In the genomic region with DNA sequence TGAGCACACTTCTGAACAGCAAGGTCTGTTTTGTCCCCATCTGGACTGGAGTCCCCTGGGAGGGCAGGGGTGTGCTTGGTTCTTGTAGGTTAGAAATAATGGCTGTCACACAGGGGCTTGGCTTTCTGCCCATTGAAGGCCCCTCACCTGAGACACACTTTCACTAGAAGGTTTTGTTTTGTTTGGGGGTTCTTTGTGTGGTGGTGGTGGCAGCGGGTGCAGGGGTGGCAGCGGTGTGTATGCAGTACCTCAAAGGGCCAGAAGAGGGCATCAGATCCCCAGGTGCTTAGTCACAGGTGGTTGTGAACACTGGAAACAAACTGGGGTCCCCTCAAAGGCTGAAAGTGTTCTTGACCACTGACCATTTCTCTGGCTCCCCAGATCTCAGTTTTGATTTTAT, we compare ENCODE assay signal across 9 mouse cellular contexts. TPM values are rescaled to one million over a fixed set of nuclear protein-coding genes. Genes with fewer than 3 reads are reported as not detected.
DNase-seq lines count a peak whose midpoint lies in the region; ATAC-seq and TF ChIP-seq lines count a peak whose summit lies in the region.
"Had no signal": no experiment of that assay in that cellular context is flagged by ENCODE, and none has a peak within 500 bp of the region (broad histone marks: within the 10 kb centered on the region; RNA-seq: fewer than 3 reads in every experiment).

No protein-coding gene starts in this region.

- H3K9ac ChIP-seq in lung, embryonic 14.5 days, result no peak overlapping the region
- H3K9ac ChIP-seq: heart, embryonic 13.5 days had no signal

- no peak for TF ChIP-seq POLR2A in small intestine, adult 2 months (IDR thresholded peaks at IDR 0.05; ENCODE audit: low read depth, low read length)

- TF ChIP-seq CTCF in lung, embryonic 14.5 days (IDR thresholded peaks at IDR 0.05; ENCODE audit: low read depth), result peak; percentile 72
- TF ChIP-seq CTCF in small intestine, adult 2 months (IDR thresholded peaks at IDR 0.05; ENCODE audit: extremely low read depth, insufficient read length, insufficient replicate concordance, low read depth, low read length), result peak; percentile 73; the same call in 1 of the 2 replicates

- no peak for ATAC-seq in lung, embryonic 14.5 days (ENCODE audit: insufficient read depth)

- H3K27ac ChIP-seq in lung, embryonic 14.5 days (ENCODE audit: low read depth), result no peak overlapping the region
- no peak overlapping the region for H3K27ac ChIP-seq in small intestine, adult 2 months (ENCODE audit: insufficient read depth, low read depth, low read length)
- H3K27ac ChIP-seq: heart, embryonic 13.5 days had no signal

- no peaks in the 10 kb centered on the region for H3K27me3 ChIP-seq in lung, embryonic 14.5 days (ENCODE audit: insufficient read depth, low read length)
- H3K27me3 ChIP-seq in small intestine, adult 2 months (ENCODE audit: control insufficient read depth, insufficient read depth, low read length), result no peaks in the 10 kb centered on the region

- H3K4me2 ChIP-seq in lung, embryonic 14.5 days, result no peak overlapping the region
- H3K4me2 ChIP-seq: heart, embryonic 13.5 days had no signal

- H3K4me3 ChIP-seq in lung, embryonic 14.5 days (ENCODE audit: low read depth, low read length), result no peak overlapping the region
- H3K4me3 ChIP-seq in small intestine, adult 2 months (ENCODE audit: low read depth, low read length), result no peak overlapping the region
- H3K4me3 ChIP-seq: heart, embryonic 13.5 days had no signal

- WGBS in lung, embryonic 14.5 days, result 6% methylated on average over 2 of the region's 2 CpGs
- WGBS in small intestine, adult 2 months, result 25% methylated on average over 2 of the region's 2 CpGs

- no peaks in the 10 kb centered on the region for H3K4me1 ChIP-seq in lung, embryonic 14.5 days (ENCODE audit: insufficient read depth)
- no peaks in the 10 kb centered on the region for H3K4me1 ChIP-seq in small intestine, adult 2 months (ENCODE audit: control insufficient read depth, insufficient read depth, insufficient read length, low read length)
- H3K4me1 ChIP-seq: heart, embryonic 13.5 days had no signal

- no peaks in the 10 kb centered on the region for H3K9me3 ChIP-seq in lung, embryonic 14.5 days (ENCODE audit: low read depth, low read length)
- H3K9me3 ChIP-seq: heart, embryonic 13.5 days had no signal

- DNase-seq in adrenal gland, adult 2 months, result peak; percentile 49
- no peak for DNase-seq in adrenal gland, postnatal 4 days (ENCODE audit: low spot score in 2 of 2)
- DNase-seq in lung, embryonic 14.5 days, result no peak
- DNase-seq in lung, postnatal 10 days, result no peak
- DNase-seq in cerebellum, postnatal 25 days, result peak; percentile 69 to 81
- DNase-seq in layer of hippocampus, adult 9-10 months (ENCODE audit: low spot score), result no peak
- DNase-seq in gastrocnemius, postnatal 4 days (ENCODE audit: low spot score in 2 of 2), result no peak

- no peaks in the 10 kb centered on the region for H3K36me3 ChIP-seq in lung, embryonic 14.5 days (ENCODE audit: insufficient read depth)
- H3K36me3 ChIP-seq in small intestine, adult 2 months (ENCODE audit: control insufficient read depth, insufficient read depth, low read length), result no peaks in the 10 kb centered on the region
- H3K36me3 ChIP-seq: heart, embryonic 13.5 days had no signal

RNA-seq across cellular contexts. Expression of a gene that starts 11.3 kb away (rescaled TPM):
- total RNA-seq in adrenal gland, adult 2 months (2021), result 10 to 100 TPM; 14.2 to 46.9 TPM
- polyA plus RNA-seq in adrenal gland, adult 2 months (2012; rRNA removed), result 137 and 177 TPM in 2 replicates
- 10 to 100 TPM; 26.1 to 36.2 TPM for total RNA-seq in adrenal gland, postnatal 4 days (2021)
- polyA plus RNA-seq in lung, embryonic 14.5 days (2014; fragmentation: Nextera tagmentation; extraction: Ambion mirVana), result 3.8 and 5.5 TPM in 2 replicates
- 3.4 and 3.8 TPM in 2 replicates for polyA plus RNA-seq in small intestine, adult 2 months (2012; rRNA removed)
- total RNA-seq in gastrocnemius, postnatal 4 days (2021), result under 1 TPM; 0.21 to 0.22 TPM

RNA-seq across cellular contexts. Expression of a gene that starts 14.7 kb away (rescaled TPM):
- 1 to 10 TPM; 1.5 to 2.7 TPM for total RNA-seq in adrenal gland, adult 2 months (2021)
- 3.7 and 6.0 TPM in 2 replicates for polyA plus RNA-seq in adrenal gland, adult 2 months (2012; rRNA removed)
- total RNA-seq in adrenal gland, postnatal 4 days (2021), result 10 to 100 TPM in 1 of 2 experiments, 1 to 10 TPM in 1; 7.7 to 10.2 TPM
- polyA plus RNA-seq in lung, embryonic 14.5 days (2014; fragmentation: Nextera tagmentation; extraction: Ambion mirVana), result 5.3 and 6.4 TPM in 2 replicates
- 0.95 and 2.4 TPM in 2 replicates for polyA plus RNA-seq in small intestine, adult 2 months (2012; rRNA removed)
- total RNA-seq in gastrocnemius, postnatal 4 days (2021), result 1 to 10 TPM; 6.5 to 7.5 TPM

RNA-seq across cellular contexts. Expression of a gene that starts 22.4 kb away (rescaled TPM):
- total RNA-seq in adrenal gland, adult 2 months (2021), result 10 to 100 TPM; 14.2 to 18.6 TPM
- polyA plus RNA-seq in adrenal gland, adult 2 months (2012; rRNA removed), result 12.4 and 20.2 TPM in 2 replicates
- total RNA-seq in adrenal gland, postnatal 4 days (2021), result 10 to 100 TPM; 15.9 to 16.1 TPM
- polyA plus RNA-seq in lung, embryonic 14.5 days (2014; fragmentation: Nextera tagmentation; extraction: Ambion mirVana), result 10.2 and 12.2 TPM in 2 replicates
- 4.7 and 7.1 TPM in 2 replicates for polyA plus RNA-seq in small intestine, adult 2 months (2012; rRNA removed)
- 1 to 10 TPM; 5.2 to 6.3 TPM for total RNA-seq in gastrocnemius, postnatal 4 days (2021)

RNA-seq across cellular contexts. Expression of a gene that starts 24.5 kb away (rescaled TPM):
- 1 to 10 TPM in 1 of 2 experiments, under 1 TPM in 1; 0.73 to 1.0 TPM for total RNA-seq in adrenal gland, adult 2 months (2021)
- polyA plus RNA-seq in adrenal gland, adult 2 months (2012; rRNA removed), result 0.47 and 0.73 TPM in 2 replicates
- total RNA-seq in adrenal gland, postnatal 4 days (2021), result 1 to 10 TPM; 1.4 to 2.0 TPM
- polyA plus RNA-seq in lung, embryonic 14.5 days (2014; fragmentation: Nextera tagmentation; extraction: Ambion mirVana), result 1.4 and 1.5 TPM in 2 replicates
- 0.05 TPM in 1 of 2 replicates, not detected in the other for polyA plus RNA-seq in small intestine, adult 2 months (2012; rRNA removed)
- total RNA-seq in gastrocnemius, postnatal 4 days (2021), result under 1 TPM in 1 of 2 experiments, not detected in 1; 0.23 TPM

RNA-seq across cellular contexts. Expression of a gene that starts 24.6 kb away (rescaled TPM):
- 100 to 1,000 TPM; 166 to 175 TPM for total RNA-seq in adrenal gland, adult 2 months (2021)
- 136 and 209 TPM in 2 replicates for polyA plus RNA-seq in adrenal gland, adult 2 months (2012; rRNA removed)
- 100 to 1,000 TPM; 148 to 155 TPM for total RNA-seq in adrenal gland, postnatal 4 days (2021)
- polyA plus RNA-seq in lung, embryonic 14.5 days (2014; fragmentation: Nextera tagmentation; extraction: Ambion mirVana), result 94.4 and 107 TPM in 2 replicates
- polyA plus RNA-seq in small intestine, adult 2 months (2012; rRNA removed), result 82.7 and 169 TPM in 2 replicates
- total RNA-seq in gastrocnemius, postnatal 4 days (2021), result 10 to 100 TPM; 61.4 to 66.1 TPM

Comparison
In these comparisons a context has a peak if more than half of its experiments do, and no peak if none do; other contexts are left out.
1. DNase-seq: peak in adrenal gland, adult 2 months (single experiment) and cerebellum, postnatal 25 days (2 of 2); none in adrenal gland, postnatal 4 days (0 of 2), lung, embryonic 14.5 days (single experiment), lung, postnatal 10 days (single experiment), layer of hippocampus, adult 9-10 months (single experiment) and gastrocnemius, postnatal 4 days (0 of 2).
2. RNA of a gene that starts 11.3 kb away (total RNA-seq): 14.2 to 46.9 TPM in adrenal gland, adult 2 months and 26.1 to 36.2 TPM in adrenal gland, postnatal 4 days; 0.21 to 0.22 TPM in gastrocnemius, postnatal 4 days; every median in the first group is over 10 times any median in the second.